Mouse (Mus musculus): ENCODE data around the gene Ehmt2. TPM values are rescaled to one million over a fixed set of nuclear protein-coding genes. Genes with fewer than 3 reads are reported as not detected.

Ehmt2 gene
- total and polyA plus RNA-seq, 2 experiments from 2014 or later: 57.4 to 309 TPM

DNA sequence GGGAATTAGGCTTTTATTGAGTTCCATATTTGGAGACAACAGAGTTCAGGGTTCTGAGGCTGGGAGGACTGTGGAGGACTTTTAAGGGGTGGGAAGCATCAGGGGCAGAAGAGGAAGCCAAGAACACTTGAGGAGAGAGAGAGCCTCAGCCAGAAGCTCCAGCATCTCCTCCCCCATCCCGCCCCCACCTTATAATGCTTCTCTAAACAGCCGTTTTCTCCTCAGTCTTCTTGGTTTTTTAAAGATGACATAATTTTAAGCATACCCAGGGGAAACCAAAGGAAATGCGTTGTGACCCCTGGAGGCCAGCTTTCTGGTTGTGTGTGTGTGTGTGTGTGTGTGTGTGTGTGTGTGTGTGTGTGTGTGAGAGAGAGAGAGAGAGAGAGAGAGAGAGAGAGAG is 63.9 kb downstream of the Ehmt2 start:
- no peak overlapping the region for H3K27ac ChIP-seq
- H3K9me3 ChIP-seq (ENCODE audit: low read length): no peaks in the 10 kb centered on the region
- no peaks in the 10 kb centered on the region for H3K4me1 ChIP-seq (ENCODE audit: insufficient read depth, low read length)
- DNase-seq (ENCODE audit: low spot score) (no peak), ATAC-seq (no peak)
- no peak overlapping the region for H3K9ac ChIP-seq (replicated peaks; ENCODE audit: low read length)
- 38% methylated on average over 3 of the region's 3 CpGs for WGBS
- H3K4me2 ChIP-seq (ENCODE audit: low read depth, low read length): no peak overlapping the region
- H3K4me3 ChIP-seq (ENCODE audit: low read length): no peak overlapping the region
- TF ChIP-seq CTCF (IDR thresholded peaks at IDR 0.05; ENCODE audit: low read depth): no peak
- no peaks in the 10 kb centered on the region for H3K36me3 ChIP-seq (ENCODE audit: insufficient read depth, low read length)
- no peaks in the 10 kb centered on the region for H3K27me3 ChIP-seq (ENCODE audit: insufficient read depth, low read length)

DNA sequence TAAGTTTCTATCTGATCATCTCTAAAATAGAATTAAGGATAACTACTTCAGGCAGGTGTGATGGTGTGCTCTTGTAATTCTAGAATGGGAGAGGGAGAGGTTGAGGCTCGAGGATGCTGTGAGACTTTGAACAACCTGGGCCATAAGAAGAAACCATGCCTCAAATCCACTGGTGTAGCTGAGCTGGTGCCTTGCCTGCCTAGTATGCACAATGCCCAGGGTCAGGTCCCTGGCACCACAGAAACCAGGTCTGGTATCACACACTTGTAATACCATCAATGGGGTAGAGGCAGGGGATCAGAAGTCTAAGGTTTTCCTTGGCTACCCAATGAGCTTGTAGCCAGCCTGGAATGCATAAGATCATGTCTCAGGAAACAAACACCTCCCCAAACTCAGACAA is 64.6 kb downstream of the Ehmt2 start:
- no peak for TF ChIP-seq CTCF (IDR thresholded peaks at IDR 0.05; ENCODE audit: low read depth)

More for the DNA sequence above, 64.6 kb downstream of the Ehmt2 start:
- DNase-seq (ENCODE audit: low spot score): no peak
- Histone ChIP-seq H3K9ac (replicated peaks; ENCODE audit: low read length) (no peak overlapping the region), H3K27ac (no peak overlapping the region), H3K36me3 (ENCODE audit: insufficient read depth, low read length) (no peaks in the 10 kb centered on the region), H3K27me3 (ENCODE audit: insufficient read depth, low read length) (no peaks in the 10 kb centered on the region), H3K4me3 (ENCODE audit: low read length) (no peak overlapping the region), H3K4me2 (ENCODE audit: low read depth, low read length) (no peak overlapping the region), H3K4me1 (ENCODE audit: insufficient read depth, low read length) (no peaks in the 10 kb centered on the region), H3K9me3 (ENCODE audit: low read length) (no peaks in the 10 kb centered on the region)
- no peak for ATAC-seq
- whole genome bisulfite sequencing: 45% methylated on average over 1 of the region's 1 CpGs

Small RNA genes lying within 50 kb of the gene (microRNA-seq; reads per million reads assigned to microRNA genes)
- gene Mir6972: 0 reads per million in 2 experiments

Other genes starting within 250 kb of the Ehmt2 start
Only the 30 nearest of the 37 such genes appear.
- gene C4b, start 154.6 kb upstream of the Ehmt2 start, total RNA-seq (2014; rRNA removed): 1.0 and 1.9 TPM in 2 replicates
- 0.86 and 1.1 TPM in 2 replicates for gene C4b, start 154.6 kb upstream of the Ehmt2 start, polyA plus RNA-seq (2015; fragmentation: Nextera tagmentation; extraction: Ambion mirVana)
- gene Cyp21a1, start 93.9 kb upstream of the Ehmt2 start, total RNA-seq (2014; rRNA removed): not detected in 2 replicates
- gene Cyp21a1, start 93.9 kb upstream of the Ehmt2 start, polyA plus RNA-seq (2015; fragmentation: Nextera tagmentation; extraction: Ambion mirVana): not detected in 2 replicates
- 17.5 and 29.6 TPM in 2 replicates for gene Stk19, start 61.5 kb upstream of the Ehmt2 start, total RNA-seq (2014; rRNA removed)
- gene Stk19, start 61.5 kb upstream of the Ehmt2 start, polyA plus RNA-seq (2015; fragmentation: Nextera tagmentation; extraction: Ambion mirVana): 45.5 and 46.5 TPM in 2 replicates
- gene Dxo, start 61.5 kb upstream of the Ehmt2 start, total RNA-seq (2014; rRNA removed): 36.4 and 48.9 TPM in 2 replicates
- gene Dxo, start 61.5 kb upstream of the Ehmt2 start, polyA plus RNA-seq (2015; fragmentation: Nextera tagmentation; extraction: Ambion mirVana): 47.6 and 53.8 TPM in 2 replicates
- gene Skiv2l, start 48.3 kb upstream of the Ehmt2 start, total RNA-seq (2014; rRNA removed): 98.1 and 100 TPM in 2 replicates
- gene Skiv2l, start 48.3 kb upstream of the Ehmt2 start, polyA plus RNA-seq (2015; fragmentation: Nextera tagmentation; extraction: Ambion mirVana): 43.8 and 44.5 TPM in 2 replicates
- gene Nelfe, start 48.1 kb upstream of the Ehmt2 start, total RNA-seq (2014; rRNA removed): 27.6 and 32.9 TPM in 2 replicates
- 63.5 and 71.9 TPM in 2 replicates for gene Nelfe, start 48.1 kb upstream of the Ehmt2 start, polyA plus RNA-seq (2015; fragmentation: Nextera tagmentation; extraction: Ambion mirVana)
- 0.07 and 0.26 TPM in 2 replicates for gene Cfb, start 36.0 kb upstream of the Ehmt2 start, total RNA-seq (2014; rRNA removed)
- 1.0 and 1.3 TPM in 2 replicates for gene Cfb, start 36.0 kb upstream of the Ehmt2 start, polyA plus RNA-seq (2015; fragmentation: Nextera tagmentation; extraction: Ambion mirVana)
- gene Zbtb12, start 19.0 kb upstream of the Ehmt2 start, total RNA-seq (2014; rRNA removed): 20.7 and 31.1 TPM in 2 replicates
- gene Zbtb12, start 19.0 kb upstream of the Ehmt2 start, polyA plus RNA-seq (2015; fragmentation: Nextera tagmentation; extraction: Ambion mirVana): 5.1 and 6.5 TPM in 2 replicates
- gene Gm20547, start 16.4 kb upstream of the Ehmt2 start, total RNA-seq (2014; rRNA removed): not detected in 2 replicates
- gene Gm20547, start 16.4 kb upstream of the Ehmt2 start, polyA plus RNA-seq (2015; fragmentation: Nextera tagmentation; extraction: Ambion mirVana): not detected in 2 replicates
- gene C2, start 204 bp upstream of the Ehmt2 start, total RNA-seq (2014; rRNA removed): 5.4 and 7.8 TPM in 2 replicates
- gene C2, start 204 bp upstream of the Ehmt2 start, polyA plus RNA-seq (2015; fragmentation: Nextera tagmentation; extraction: Ambion mirVana): 5.5 and 6.0 TPM in 2 replicates
- 0.22 TPM in 1 of 2 replicates, not detected in the other for gene Slc44a4, start 16.0 kb downstream of the Ehmt2 start, total RNA-seq (2014; rRNA removed)
- 0.18 and 0.25 TPM in 2 replicates for gene Slc44a4, start 16.0 kb downstream of the Ehmt2 start, polyA plus RNA-seq (2015; fragmentation: Nextera tagmentation; extraction: Ambion mirVana)
- 50.9 and 93.9 TPM in 2 replicates for gene Neu1, start 32.8 kb downstream of the Ehmt2 start, total RNA-seq (2014; rRNA removed)
- 42.9 and 43.1 TPM in 2 replicates for gene Neu1, start 32.8 kb downstream of the Ehmt2 start, polyA plus RNA-seq (2015; fragmentation: Nextera tagmentation; extraction: Ambion mirVana)
- 15.2 and 20.4 TPM in 2 replicates for gene Hspa1b, start 60.8 kb downstream of the Ehmt2 start, total RNA-seq (2014; rRNA removed)
- gene Hspa1b, start 60.8 kb downstream of the Ehmt2 start, polyA plus RNA-seq (2015; fragmentation: Nextera tagmentation; extraction: Ambion mirVana): 0.51 and 0.55 TPM in 2 replicates
- not detected in 2 replicates for gene Gm20481, start 71.4 kb downstream of the Ehmt2 start, total RNA-seq (2014; rRNA removed)
- gene Gm20481, start 71.4 kb downstream of the Ehmt2 start, polyA plus RNA-seq (2015; fragmentation: Nextera tagmentation; extraction: Ambion mirVana): not detected in 2 replicates
- 25.0 and 29.0 TPM in 2 replicates for gene Hspa1a, start 73.7 kb downstream of the Ehmt2 start, total RNA-seq (2014; rRNA removed)
- gene Hspa1a, start 73.7 kb downstream of the Ehmt2 start, polyA plus RNA-seq (2015; fragmentation: Nextera tagmentation; extraction: Ambion mirVana): 13.6 and 14.7 TPM in 2 replicates
- 0.99 and 1.4 TPM in 2 replicates for gene Hspa1l, start 74.2 kb downstream of the Ehmt2 start, total RNA-seq (2014; rRNA removed)
- 0.76 TPM in 2 replicates for gene Hspa1l, start 74.2 kb downstream of the Ehmt2 start, polyA plus RNA-seq (2015; fragmentation: Nextera tagmentation; extraction: Ambion mirVana)
- 35.5 and 43.1 TPM in 2 replicates for gene Lsm2, start 83.4 kb downstream of the Ehmt2 start, total RNA-seq (2014; rRNA removed)
- gene Lsm2, start 83.4 kb downstream of the Ehmt2 start, polyA plus RNA-seq (2015; fragmentation: Nextera tagmentation; extraction: Ambion mirVana): 106 and 110 TPM in 2 replicates
- 128 TPM in 2 replicates for gene Vars, start 102.5 kb downstream of the Ehmt2 start, total RNA-seq (2014; rRNA removed)
- gene Vars, start 102.5 kb downstream of the Ehmt2 start, polyA plus RNA-seq (2015; fragmentation: Nextera tagmentation; extraction: Ambion mirVana): 39.9 and 41.7 TPM in 2 replicates
- gene Vwa7, start 118.1 kb downstream of the Ehmt2 start, total RNA-seq (2014; rRNA removed): 0.68 and 1.2 TPM in 2 replicates
- 0.11 and 0.18 TPM in 2 replicates for gene Vwa7, start 118.1 kb downstream of the Ehmt2 start, polyA plus RNA-seq (2015; fragmentation: Nextera tagmentation; extraction: Ambion mirVana)
- 0.65 and 2.1 TPM in 2 replicates for gene Sapcd1, start 129.5 kb downstream of the Ehmt2 start, total RNA-seq (2014; rRNA removed)
- gene Sapcd1, start 129.5 kb downstream of the Ehmt2 start, polyA plus RNA-seq (2015; fragmentation: Nextera tagmentation; extraction: Ambion mirVana): 2.4 and 2.7 TPM in 2 replicates
- 1.1 and 6.4 TPM in 2 replicates for gene Msh5, start 148.3 kb downstream of the Ehmt2 start, total RNA-seq (2014; rRNA removed)
- 2.2 and 3.1 TPM in 2 replicates for gene Msh5, start 148.3 kb downstream of the Ehmt2 start, polyA plus RNA-seq (2015; fragmentation: Nextera tagmentation; extraction: Ambion mirVana)
- gene Clic1, start 151.5 kb downstream of the Ehmt2 start, total RNA-seq (2014; rRNA removed): 56.9 and 59.5 TPM in 2 replicates
- 81.9 and 88.5 TPM in 2 replicates for gene Clic1, start 151.5 kb downstream of the Ehmt2 start, polyA plus RNA-seq (2015; fragmentation: Nextera tagmentation; extraction: Ambion mirVana)
- gene Ddah2, start 160.6 kb downstream of the Ehmt2 start, total RNA-seq (2014; rRNA removed): 216 and 228 TPM in 2 replicates
- 322 and 331 TPM in 2 replicates for gene Ddah2, start 160.6 kb downstream of the Ehmt2 start, polyA plus RNA-seq (2015; fragmentation: Nextera tagmentation; extraction: Ambion mirVana)
- gene Ly6g6c, start 166.9 kb downstream of the Ehmt2 start, total RNA-seq (2014; rRNA removed): not detected in 2 replicates
- not detected in 2 replicates for gene Ly6g6c, start 166.9 kb downstream of the Ehmt2 start, polyA plus RNA-seq (2015; fragmentation: Nextera tagmentation; extraction: Ambion mirVana)
- gene Mpig6b, start 167.7 kb downstream of the Ehmt2 start, total RNA-seq (2014; rRNA removed): not detected in 2 replicates
- gene Mpig6b, start 167.7 kb downstream of the Ehmt2 start, polyA plus RNA-seq (2015; fragmentation: Nextera tagmentation; extraction: Ambion mirVana): 0.18 TPM in 2 replicates
- gene Ly6g6e, start 178.4 kb downstream of the Ehmt2 start, total RNA-seq (2014; rRNA removed): not detected in 2 replicates
- 0.44 TPM in 1 of 2 replicates, not detected in the other for gene Ly6g6e, start 178.4 kb downstream of the Ehmt2 start, polyA plus RNA-seq (2015; fragmentation: Nextera tagmentation; extraction: Ambion mirVana)
- gene Ly6g6d, start 179.6 kb downstream of the Ehmt2 start, total RNA-seq (2014; rRNA removed): 0.78 TPM in 1 of 2 replicates, not detected in the other
- gene Ly6g6d, start 179.6 kb downstream of the Ehmt2 start, polyA plus RNA-seq (2015; fragmentation: Nextera tagmentation; extraction: Ambion mirVana): 1.3 and 1.9 TPM in 2 replicates
- gene Ly6g6f, start 187.1 kb downstream of the Ehmt2 start, total RNA-seq (2014; rRNA removed): not detected in 2 replicates
- 0.26 TPM in 1 of 2 replicates, not detected in the other for gene Ly6g6f, start 187.1 kb downstream of the Ehmt2 start, polyA plus RNA-seq (2015; fragmentation: Nextera tagmentation; extraction: Ambion mirVana)
- gene Abhd16a, start 190.8 kb downstream of the Ehmt2 start, total RNA-seq (2014; rRNA removed): 129 and 158 TPM in 2 replicates
- 121 TPM in 2 replicates for gene Abhd16a, start 190.8 kb downstream of the Ehmt2 start, polyA plus RNA-seq (2015; fragmentation: Nextera tagmentation; extraction: Ambion mirVana)
- not detected in 2 replicates for gene Ly6g5c, start 209.8 kb downstream of the Ehmt2 start, total RNA-seq (2014; rRNA removed)
- not detected in 2 replicates for gene Ly6g5c, start 209.8 kb downstream of the Ehmt2 start, polyA plus RNA-seq (2015; fragmentation: Nextera tagmentation; extraction: Ambion mirVana)